Mouse (Mus musculus) neutrophil, adult 83 days (primary cell): ENCODE data around the gene Olfr282. TPM values are rescaled to one million over a fixed set of nuclear protein-coding genes. Genes with fewer than 3 reads are reported as not detected.

Source experiments
- total RNA-seq, 2 experiments: library from RNA; stranded (reverse); gene quantifications; one replicate each; pipeline ENCODE4 v1.2.4; 2023

The Olfr282 gene
- not detected for total RNA-seq

DNA sequence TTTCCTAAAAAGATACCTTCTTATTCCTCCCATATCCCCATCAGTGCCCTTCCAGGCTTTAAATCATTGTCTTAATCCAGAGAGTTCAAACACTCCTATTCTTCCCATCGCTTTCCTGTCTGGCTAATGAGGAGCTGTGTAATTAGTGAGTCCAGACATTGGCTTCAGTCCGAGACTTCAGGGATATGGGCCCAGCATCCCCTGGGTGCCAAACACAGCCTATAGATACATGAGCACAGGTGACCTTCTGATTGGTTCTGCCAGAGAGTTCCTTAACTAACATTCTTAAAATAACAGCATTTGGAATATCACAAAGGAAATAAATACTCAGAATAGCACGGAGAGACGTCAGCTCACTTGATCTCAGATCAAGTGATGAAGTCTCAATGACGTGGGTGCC lies at the start of gene Olfr282:
Gene Olfr282 (plus strand): TSS at position 301 of the 400 bp plus-strand sequence.

GRCm38 (mm10) chr15:98452288-98452687 lies 21.3 kb downstream of the Olfr282 start, which contains the start of gene Olfr281:
Gene Olfr281, plus strand, starts transcription at chr15:98452588.

GRCm38 (mm10) chr15:98469596-98469995 lies 38.6 kb downstream of the Olfr282 start, which contains the start of gene OR5BS1P:
Gene OR5BS1P, plus strand, starts transcription at chr15:98469896.

DNA sequence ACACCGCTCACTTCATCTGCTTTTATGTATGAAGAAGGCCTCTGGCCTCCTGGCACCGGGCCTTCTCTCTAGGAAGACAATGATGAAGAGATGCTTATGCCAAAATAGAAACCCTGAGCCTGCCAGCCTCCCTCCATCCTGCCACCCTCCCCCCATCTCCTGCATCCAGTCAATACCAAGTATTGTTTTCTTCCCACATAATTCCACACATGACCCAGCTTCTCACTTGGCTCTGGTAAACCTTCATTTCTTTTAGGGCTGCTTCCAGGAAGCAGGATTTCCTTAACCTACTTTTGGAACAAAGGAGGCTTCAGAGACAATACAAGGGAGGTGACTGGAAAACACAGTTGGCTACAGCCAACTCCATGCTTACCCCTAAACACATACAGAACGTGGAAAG lies 51.7 kb downstream of the Olfr282 start, which contains the start of gene Lalba:
Gene Lalba (minus strand): TSS at position 21 of the 400 bp plus-strand sequence.

Other genes starting within 250 kb of the Olfr282 start
- not detected for gene Olfr288, start 235.7 kb upstream of the Olfr282 start, total RNA-seq
- gene Gm44579, start 210.2 kb upstream of the Olfr282 start, total RNA-seq: not detected
- gene Olfr287, start 210.2 kb upstream of the Olfr282 start, total RNA-seq: not detected
- not detected for gene Olfr286, start 196.8 kb upstream of the Olfr282 start, total RNA-seq
- not detected for gene H1fnt, start 173.9 kb upstream of the Olfr282 start, total RNA-seq
- gene Zfp641, start 135.1 kb upstream of the Olfr282 start, total RNA-seq: not detected
- gene Olfr285, start 113.9 kb upstream of the Olfr282 start, total RNA-seq: not detected
- not detected for gene Olfr284, start 90.2 kb upstream of the Olfr282 start, total RNA-seq
- not detected for gene Olfr283, start 50.3 kb upstream of the Olfr282 start, total RNA-seq
- not detected for gene Olfr281, start 21.4 kb downstream of the Olfr282 start, total RNA-seq
- gene OR5BS1P, start 38.7 kb downstream of the Olfr282 start, total RNA-seq: not detected
- gene Lalba, start 51.5 kb downstream of the Olfr282 start, total RNA-seq: not detected
- gene Olfr279, start 61.2 kb downstream of the Olfr282 start, total RNA-seq: not detected
- 10 to 100 TPM; 28.0 to 29.7 TPM for gene Kansl2, start 103.0 kb downstream of the Olfr282 start, total RNA-seq
- gene Ccnt1, start 139.7 kb downstream of the Olfr282 start, total RNA-seq: 10 to 100 TPM; 51.6 to 56.9 TPM
- not detected for gene 4930415O20Rik, start 139.8 kb downstream of the Olfr282 start, total RNA-seq
- 1 to 10 TPM; 4.7 to 4.9 TPM for gene Adcy6, start 178.9 kb downstream of the Olfr282 start, total RNA-seq
- under 1 TPM; 0.31 to 0.94 TPM for gene Cacnb3, start 199.6 kb downstream of the Olfr282 start, total RNA-seq
- 10 to 100 TPM; 61.6 to 67.6 TPM for gene Ddx23, start 231.7 kb downstream of the Olfr282 start, total RNA-seq
- 10 to 100 TPM; 13.5 to 16.8 TPM for gene Rnd1, start 246.2 kb downstream of the Olfr282 start, total RNA-seq